Mouse (Mus musculus) sigmoid colon, adult 10 weeks (tissue): ENCODE measurements around the gene Gm281. TPM values are rescaled to one million over a fixed set of nuclear protein-coding genes. Genes with fewer than 3 reads are reported as not detected.

Experiments
- polyA plus RNA-seq: library from polyadenylated mRNA; stranded (reverse); fragments of 350-450 nt; fragmentation: Illumina TruSeq; extraction: RNeasy Lipid Tissue Mini Kit (QIAGEN cat#74804); gene quantifications from one replicate; pipeline ENCODE4 v1.2.3, GENCODE M21; 2014; ENCODE audit warnings: low read depth, low replicate concordance

Gm281 gene
- polyA plus RNA-seq = 0.13 TPM

GRCm38 (mm10) chr14:13914387-13915082 is at the start of gene Gm281:
Gene Gm281, minus strand, starts transcription at chr14:13914478.

GRCm38 (mm10) chr14:13961401-13962112 is 47.3 kb upstream of the Gm281 start, which contains the start of the genes Atxn7 and Thoc7:
Gene Atxn7, plus strand, starts transcription at chr14:13961440.
Gene Thoc7, minus strand, starts transcription at chr14:13961852.

Other genes starting within 250 kb of the Gm281 start
- not detected for gene Sntn, start 243.6 kb downstream of the Gm281 start, polyA plus RNA-seq
- 40.3 TPM for gene Atxn7, start 47.0 kb upstream of the Gm281 start, polyA plus RNA-seq
- gene Thoc7, start 47.4 kb upstream of the Gm281 start, polyA plus RNA-seq = 601 TPM
- gene Psmd6, start 206.5 kb upstream of the Gm281 start, polyA plus RNA-seq = 121 TPM